Mouse (Mus musculus) erythroblast, embryonic 14.5 days (primary cell): Measurements from ENCODE around the gene Smyd3. TPM values are rescaled to one million over a fixed set of nuclear protein-coding genes. Genes with fewer than 3 reads are reported as not detected.

Experiments used
- H3K27me3 ChIP-seq: 2 replicates; pipeline ENCODE4 v1.6.1; 2012; ENCODE audit warnings: inconsistent platforms; ENCODE audit not compliant: control insufficient read depth
- H3K36me3 ChIP-seq: 2 replicates; pipeline ENCODE4 v1.6.1; 2012; ENCODE audit warnings: mild to moderate bottlenecking, inconsistent platforms; ENCODE audit not compliant: control insufficient read depth
- H3K4me1 ChIP-seq: 2 replicates; pipeline ENCODE4 v1.6.1; 2012; ENCODE audit warnings: inconsistent platforms; ENCODE audit not compliant: control insufficient read depth
- H3K4me3 ChIP-seq: replicated peaks from 2 replicates; pipeline ENCODE3; 2012; ENCODE audit warnings: moderate library complexity, mild to moderate bottlenecking, inconsistent platforms
- H3K9me3 ChIP-seq: 2 replicates; pipeline ENCODE4 v1.6.1; 2012; ENCODE audit warnings: low read length, inconsistent platforms, mixed read lengths; ENCODE audit not compliant: control insufficient read depth
- GATA1 ChIP-seq: IDR thresholded peaks from 2 replicates; pipeline ENCODE4 v1.6.1; 2012; ENCODE audit warnings: low read length, inconsistent platforms, mixed read lengths
- TAL1 ChIP-seq: IDR thresholded peaks from 3 replicates; pipeline ENCODE4 v1.6.1; 2012; ENCODE audit warnings: low read length, inconsistent platforms, mixed read lengths
- polyA plus RNA-seq: library from polyadenylated mRNA; stranded (reverse); fragments of >175 nt; gene quantifications from 2 replicates; pipeline ENCODE4 v1.2.3, GENCODE M21; 2012

Gene Smyd3
- polyA plus RNA-seq, 1 experiment = 0.09 TPM

DNA sequence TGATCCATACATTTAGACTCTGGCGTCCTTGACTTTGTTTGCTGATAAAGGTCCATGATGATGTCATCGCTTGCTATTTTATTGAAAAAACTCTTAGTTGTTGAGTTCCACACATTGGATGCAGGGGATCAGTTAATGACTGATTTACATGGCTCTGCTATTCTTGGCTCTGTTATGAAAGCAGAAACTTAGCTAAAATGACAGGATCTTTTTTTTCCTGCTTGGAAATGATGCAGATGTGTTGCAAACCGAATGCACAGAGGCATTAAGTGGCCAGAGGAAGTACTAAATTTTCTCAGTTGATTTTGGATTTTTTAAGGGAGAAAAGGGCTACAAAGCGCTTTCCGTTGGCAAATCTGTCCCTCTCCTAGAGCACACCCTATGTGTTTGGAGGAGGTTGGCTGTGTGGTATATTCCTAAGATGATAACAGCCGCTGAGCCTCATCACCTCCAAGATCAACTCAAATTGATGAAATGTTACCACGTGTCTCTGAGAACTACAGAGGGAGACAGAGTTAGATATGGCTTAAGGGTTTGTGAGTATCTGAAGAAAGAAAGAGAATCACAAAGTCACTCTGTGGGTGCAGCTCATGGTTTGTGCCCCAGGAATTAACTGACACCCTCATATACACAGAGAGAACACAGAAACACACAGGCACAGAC is 402.9 kb downstream of the Smyd3 start:
- H3K4me3 ChIP-seq = no peak overlapping the region
- H3K36me3 ChIP-seq = no peaks in the 10 kb centered on the region
- no peaks in the 10 kb centered on the region for H3K27me3 ChIP-seq
- TF ChIP-seq TAL1 = no peak
- TF ChIP-seq GATA1 = no peak
- peaks cover 9% of the 10 kb centered on the region for H3K9me3 ChIP-seq
- H3K4me1 ChIP-seq = peaks cover 10% of the 10 kb centered on the region

- peaks cover 9% of the 10 kb centered on the region for H3K9me3 ChIP-seq
- H3K4me3 ChIP-seq = no peak overlapping the region
- H3K4me1 ChIP-seq = peaks cover 10% of the 10 kb centered on the region
- H3K27me3 ChIP-seq = no peaks in the 10 kb centered on the region
- TF ChIP-seq TAL1 (no peak), GATA1 (no peak)
- no peaks in the 10 kb centered on the region for H3K36me3 ChIP-seq
Measured at GRCm38 (mm10) chr1:179114385-179114784, 403.5 kb downstream of the Smyd3 start.

- Histone ChIP-seq H3K4me3 (no peak overlapping the region), H3K27me3 (no peaks in the 10 kb centered on the region), H3K9me3 (peaks cover 5% of the 10 kb centered on the region), H3K4me1 (peaks cover 4% of the 10 kb centered on the region), H3K36me3 (no peaks in the 10 kb centered on the region)
- TF ChIP-seq TAL1 (no peak), GATA1 (no peak)
Measured at GRCm38 (mm10) chr1:179108759-179109158, 409.1 kb downstream of the Smyd3 start.

GRCm38 (mm10) chr1:179107761-179108694 is 409.8 kb downstream of the Smyd3 start:
- Histone ChIP-seq H3K4me1 (peaks cover 4% of the 10 kb centered on the region), H3K9me3 (no peaks in the 10 kb centered on the region), H3K27me3 (no peaks in the 10 kb centered on the region), H3K36me3 (no peaks in the 10 kb centered on the region), H3K4me3 (no peak overlapping the region)
- no peak for TF ChIP-seq GATA1
- no peak for TF ChIP-seq TAL1

- no peaks in the 10 kb centered on the region for H3K36me3 ChIP-seq
- no peak for TF ChIP-seq TAL1
- no peak for TF ChIP-seq GATA1
- no peak overlapping the region for H3K4me3 ChIP-seq
- H3K9me3 ChIP-seq = no peaks in the 10 kb centered on the region
- no peaks in the 10 kb centered on the region for H3K27me3 ChIP-seq
- peaks cover 4% of the 10 kb centered on the region for H3K4me1 ChIP-seq
Measured at GRCm38 (mm10) chr1:179107211-179107610, 410.6 kb downstream of the Smyd3 start.

- Histone ChIP-seq H3K27me3 (no peaks in the 10 kb centered on the region), H3K4me3 (no peak overlapping the region), H3K36me3 (no peaks in the 10 kb centered on the region), H3K4me1 (peaks cover 4% of the 10 kb centered on the region), H3K9me3 (no peaks in the 10 kb centered on the region)
- TF ChIP-seq GATA1 = no peak
- TF ChIP-seq TAL1 = no peak
Measured at GRCm38 (mm10) chr1:179106702-179107145, 411.1 kb downstream of the Smyd3 start.

DNA sequence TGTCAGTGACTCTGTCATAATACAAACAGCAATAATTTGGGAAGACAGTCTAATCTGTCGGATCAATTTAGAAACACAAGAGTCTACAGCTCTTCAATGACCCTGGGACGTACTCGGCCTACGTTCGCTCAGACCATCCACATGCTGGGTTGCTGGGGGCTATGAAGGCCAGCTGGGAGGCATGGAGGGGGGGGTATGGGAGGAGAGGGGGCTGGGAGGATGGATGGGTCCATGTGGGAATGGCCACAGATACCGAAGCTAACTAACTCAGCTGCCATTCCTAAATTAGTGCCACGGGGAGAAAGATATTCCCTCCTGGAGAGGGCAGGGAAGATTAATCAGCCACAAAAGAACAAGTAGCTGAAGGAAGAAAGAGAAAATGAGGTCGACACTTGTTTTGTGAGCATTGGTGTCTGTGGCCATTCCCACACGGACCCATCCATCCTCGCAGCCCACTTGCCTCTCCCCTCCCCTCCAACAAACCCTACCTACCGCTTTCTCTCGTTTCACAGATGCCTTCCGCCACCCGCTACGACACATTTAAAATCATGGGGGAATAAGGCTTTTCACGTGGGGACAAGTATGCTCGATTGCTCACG is 411.6 kb downstream of the Smyd3 start:
- H3K27me3 ChIP-seq = no peaks in the 10 kb centered on the region
- no peaks in the 10 kb centered on the region for H3K9me3 ChIP-seq
- H3K4me3 ChIP-seq = no peak overlapping the region
- no peaks in the 10 kb centered on the region for H3K36me3 ChIP-seq
- TF ChIP-seq GATA1 = no peak
- TF ChIP-seq TAL1 = no peak
- peaks cover 4% of the 10 kb centered on the region for H3K4me1 ChIP-seq

GRCm38 (mm10) chr1:179104447-179104846 is 413.4 kb downstream of the Smyd3 start:
- TF ChIP-seq GATA1 (no peak), TAL1 (no peak)
- H3K9me3 ChIP-seq = no peaks in the 10 kb centered on the region
- peaks cover 1% of the 10 kb centered on the region; the same call in 1 of the 2 replicates for H3K4me1 ChIP-seq
- H3K4me3 ChIP-seq = no peak overlapping the region
- no peaks in the 10 kb centered on the region for H3K36me3 ChIP-seq
- no peaks in the 10 kb centered on the region for H3K27me3 ChIP-seq

- TF ChIP-seq TAL1 (no peak), GATA1 (no peak)
- H3K36me3 ChIP-seq = no peaks in the 10 kb centered on the region
- no peaks in the 10 kb centered on the region for H3K27me3 ChIP-seq
- H3K4me3 ChIP-seq = no peak overlapping the region
- no peaks in the 10 kb centered on the region for H3K4me1 ChIP-seq
- no peaks in the 10 kb centered on the region for H3K9me3 ChIP-seq
Measured at GRCm38 (mm10) chr1:179096993-179097392, 420.8 kb downstream of the Smyd3 start.
